Mouse (Mus musculus) heart, postnatal 10 days (tissue): ENCODE measurements around the gene Klk1. TPM values are rescaled to one million over a fixed set of nuclear protein-coding genes. Genes with fewer than 3 reads are reported as not detected.
"Not testable (repeated sequence)": the region's sequence is repeated elsewhere in the genome, so short reads cannot be mapped to it uniquely, and the experiment has no call there.

ENCODE experiments used
- DNase-seq, 2 experiments: peaks; one replicate each; pipeline ENCODE4 v3.0.0; 2021
- intact Hi-C: fragments of 180-260 bp; cut with DNase I; formaldehyde crosslinking; loops from one replicate; pipeline ENCODE4 v1.15.1; 2025
- total RNA-seq, 2 experiments: library from RNA; stranded (reverse); gene quantifications; 2 replicates each; pipeline ENCODE4 v1.2.3; 2021

The Klk1 gene
- not detected for total RNA-seq

GRCm38 (mm10) chr7:44225076-44225475 lies at the start of gene Klk1:
TSS of gene Klk1 (plus strand) at chr7:44225360.
- no peak for DNase-seq
- intact Hi-C loops = no loop called here

DNA sequence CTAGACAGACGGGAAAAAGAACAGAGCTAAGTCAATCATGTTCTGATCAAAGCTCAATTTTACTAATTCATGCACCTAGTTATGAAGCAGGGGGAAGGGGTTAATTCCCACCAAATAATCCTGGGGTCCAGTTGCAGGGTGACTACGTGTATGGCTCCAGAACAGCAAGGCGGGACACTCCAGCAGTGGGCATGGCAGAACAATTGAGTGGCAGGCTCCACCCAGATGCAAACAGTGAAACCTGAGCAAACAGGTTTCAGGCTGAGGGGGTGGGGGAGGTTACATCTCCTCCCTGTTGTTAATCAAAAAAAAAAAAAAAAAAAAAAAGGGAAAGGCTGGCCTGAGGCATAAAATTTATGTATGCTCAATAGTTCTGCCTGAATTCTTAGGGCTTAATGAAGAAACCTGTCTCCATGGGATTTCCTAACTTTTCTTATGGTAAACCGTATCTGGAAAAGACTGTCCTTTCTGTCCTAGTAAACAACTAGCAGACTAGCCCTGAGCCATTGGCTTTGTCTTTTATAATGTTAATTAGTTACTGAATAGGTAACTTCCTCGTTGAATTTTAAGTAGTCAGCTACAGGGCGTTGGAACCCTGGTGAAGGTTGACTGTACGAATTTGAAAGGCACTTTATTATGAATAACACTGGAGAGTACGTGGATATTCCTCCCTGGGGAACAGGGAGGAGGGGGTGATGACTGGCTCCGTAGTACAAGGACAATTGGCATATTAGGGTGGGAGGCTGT lies 45.7 kb upstream of the Klk1 start:
- intact Hi-C loops = no loop called here
- DNase-seq = no peak

DNA sequence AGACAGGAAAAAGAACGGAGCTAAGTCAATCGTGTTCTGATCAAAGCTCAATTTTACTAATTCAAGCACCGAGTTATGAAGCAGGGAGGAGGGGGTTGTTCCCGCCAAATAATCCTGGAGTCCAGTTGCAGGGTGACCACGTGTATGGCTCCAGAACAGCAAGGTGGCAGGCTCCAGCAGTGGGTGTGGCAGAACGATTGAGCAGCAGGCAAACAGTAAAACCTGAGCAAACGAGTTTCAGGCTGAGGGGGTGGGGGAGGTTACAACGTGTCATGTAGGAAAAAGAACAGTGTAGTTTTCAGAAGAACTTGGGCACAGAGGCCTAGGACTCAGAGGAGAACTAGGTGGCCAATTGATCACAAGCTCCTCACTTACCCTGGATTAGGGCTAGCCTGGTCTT lies 38.6 kb upstream of the Klk1 start:
- DNase-seq, intact Hi-C loops: not testable (repeated sequence)

GRCm38 (mm10) chr7:44187936-44188335 lies 37.2 kb upstream of the Klk1 start, which contains the start of gene Klk1b24:
TSS of gene Klk1b24 (plus strand) at chr7:44188236.
- DNase-seq, intact Hi-C loops: not testable (repeated sequence)

DNA sequence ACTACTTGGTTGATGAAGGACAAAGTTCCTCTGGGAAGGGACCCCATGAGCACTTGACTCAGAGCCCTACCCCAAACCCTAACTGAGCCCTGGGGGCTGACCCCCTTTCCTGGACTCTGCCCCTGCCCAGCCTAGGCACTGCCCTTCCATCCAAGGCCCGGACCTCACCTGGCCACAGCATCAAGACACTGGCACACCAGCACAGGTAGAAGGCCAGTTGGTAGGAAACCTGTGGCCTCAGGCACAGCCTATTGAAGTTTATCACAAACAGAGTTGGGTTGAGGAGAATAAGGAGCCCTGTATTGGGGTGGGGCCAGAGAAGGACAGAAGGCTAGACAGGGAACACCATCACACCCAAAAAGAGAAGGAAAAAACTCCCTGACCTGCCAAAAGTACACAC lies 31.7 kb upstream of the Klk1 start:
- intact Hi-C loops, DNase-seq: not testable (repeated sequence)

DNA sequence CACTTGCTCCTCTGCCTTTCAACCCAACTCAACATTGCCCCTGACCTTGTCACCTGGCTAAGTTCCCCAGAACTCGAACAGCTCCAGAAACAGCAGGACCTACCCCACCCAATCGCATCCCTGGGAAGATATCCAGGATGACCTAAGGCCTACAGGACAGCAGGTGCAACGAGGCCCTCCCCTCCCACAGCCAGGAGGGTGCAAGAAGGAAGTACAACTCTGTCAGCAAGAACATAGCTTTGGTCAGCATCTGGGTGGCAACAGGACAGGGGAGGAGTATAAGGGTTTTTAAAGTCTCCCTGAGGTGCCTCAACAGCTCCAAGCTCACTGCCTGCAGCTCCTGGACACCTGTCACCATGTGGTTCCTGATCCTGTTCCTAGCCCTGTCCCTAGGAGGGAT lies 27.3 kb upstream of the Klk1 start, which contains the start of gene Klk1b3:
Gene Klk1b3, plus strand, starts transcription at position 301 of the 400 bp plus-strand sequence.
- intact Hi-C loops = no loop called here
- no peak for DNase-seq

DNA sequence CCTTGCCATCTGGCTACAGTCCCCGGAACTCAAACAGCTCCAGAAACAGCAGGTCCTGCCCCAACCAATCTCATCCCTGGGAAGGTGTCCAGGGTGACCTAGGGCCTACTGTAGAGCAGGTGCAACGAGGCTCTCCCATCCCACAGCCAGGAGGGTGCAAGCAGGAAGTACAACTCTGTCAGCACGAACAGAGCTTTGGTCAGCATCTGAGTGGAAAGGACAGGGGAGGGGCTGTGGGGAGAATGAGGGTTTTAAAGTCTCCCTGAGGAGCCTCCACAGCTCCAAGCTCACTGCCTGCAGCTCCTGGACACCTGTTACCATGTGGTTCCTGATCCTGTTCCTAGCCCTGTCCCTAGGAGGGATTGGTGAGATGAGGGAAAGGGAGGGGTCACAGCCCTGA lies 18.0 kb upstream of the Klk1 start, which contains the start of gene Klk1b4:
Gene Klk1b4, plus strand, starts transcription at position 301 of the 400 bp plus-strand sequence.
- intact Hi-C loops, DNase-seq: not testable (repeated sequence)

- intact Hi-C loops = no loop called here
- no peak for DNase-seq
Measured at GRCm38 (mm10) chr7:44208307-44208706, 16.9 kb upstream of the Klk1 start.

DNA sequence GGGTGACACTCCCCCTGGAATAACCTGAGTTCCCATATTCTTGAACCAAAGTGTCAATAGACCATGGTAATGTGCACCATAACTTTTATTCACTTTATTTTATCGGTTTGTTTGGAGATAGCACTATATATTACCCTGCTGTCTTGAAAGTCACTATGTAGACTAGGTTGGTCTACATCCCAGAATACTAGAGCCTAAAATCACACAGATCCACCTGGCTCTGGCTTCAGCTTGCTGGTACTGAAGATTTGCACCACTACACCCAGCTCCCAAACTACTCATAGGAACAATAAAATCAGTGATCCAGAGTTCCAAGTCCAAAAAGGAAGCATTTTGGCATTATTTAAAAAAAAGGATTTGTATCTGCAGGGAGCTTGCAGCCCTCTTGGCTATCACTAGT lies 9.5 kb upstream of the Klk1 start, which contains the start of gene Klk1b5:
Gene Klk1b5, plus strand, starts transcription at position 301 of the 400 bp plus-strand sequence.
- DNase-seq = no peak
- intact Hi-C loops = no loop called here

- intact Hi-C loops, DNase-seq: not testable (repeated sequence)
Measured at GRCm38 (mm10) chr7:44221601-44222000, 3.6 kb upstream of the Klk1 start.

GRCm38 (mm10) chr7:44222335-44222734 lies 2.8 kb upstream of the Klk1 start:
- DNase-seq = not testable (repeated sequence)

DNA sequence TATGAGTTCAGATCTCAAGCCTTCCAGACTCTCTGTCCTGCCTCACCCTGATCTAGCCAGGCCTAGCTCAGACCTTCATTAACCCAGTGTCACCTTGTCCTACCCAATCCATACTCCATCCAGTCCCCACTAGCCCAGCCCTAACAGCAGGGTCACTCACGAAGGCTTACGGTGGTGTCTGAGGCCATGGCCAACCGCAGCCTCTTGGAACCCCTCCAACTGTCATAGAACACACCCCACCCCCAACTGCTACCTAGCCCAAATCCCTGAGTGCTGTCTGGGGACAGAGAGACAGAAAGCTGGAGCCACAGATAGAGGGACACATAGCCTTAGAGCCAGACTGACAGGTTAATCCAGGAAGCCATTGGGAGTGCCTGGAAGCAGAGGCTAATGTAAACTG lies 10.7 kb downstream of the Klk1 start, which contains the start of gene Gm36864:
Gene Gm36864, plus strand, starts transcription at position 269 of the 400 bp plus-strand sequence.
- DNase-seq = no peak
- intact Hi-C loops = no loop called here

More at GRCm38 (mm10) chr7:44222335-44222734, 2.8 kb upstream of the Klk1 start:
- intact Hi-C loops = not testable (repeated sequence)

GRCm38 (mm10) chr7:44239913-44240312 lies 14.8 kb downstream of the Klk1 start:
- no peak for DNase-seq

DNA sequence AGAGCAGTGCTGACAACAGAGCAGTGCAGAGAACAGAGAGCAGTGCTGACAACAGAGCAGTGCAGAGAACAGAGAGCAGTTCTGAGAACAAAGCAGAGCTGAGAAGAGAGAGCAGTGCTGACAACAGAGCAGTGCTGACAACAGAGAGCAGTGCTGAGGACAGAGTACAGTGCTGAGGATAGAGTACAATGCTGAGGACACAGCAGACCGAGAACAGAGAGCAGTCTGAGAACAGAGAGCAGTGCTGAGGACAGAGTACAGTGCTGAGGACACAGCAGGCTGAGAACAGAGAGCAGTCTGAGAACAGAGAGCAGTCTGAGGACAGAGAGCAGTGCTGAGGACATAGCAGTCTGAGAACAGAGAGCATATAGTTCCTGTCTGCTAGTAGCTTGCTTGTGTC lies 15.6 kb downstream of the Klk1 start:
- DNase-seq = no peak
- intact Hi-C loops = loop anchor here (10.0 kb wide), 2 partner anchors 566 to 796 kb away; partner anchors contain the start of genes Cldnd2, Ctu1, Etfb and Gm45233

More at GRCm38 (mm10) chr7:44239913-44240312, 14.8 kb downstream of the Klk1 start:
- intact Hi-C loops = loop anchor here (10.0 kb wide), 2 partner anchors 565 to 795 kb away; partner anchors contain the start of genes Cldnd2, Ctu1, Etfb and Gm45233

- DNase-seq = no peak
- intact Hi-C loops = loop anchor here (10.0 kb wide), 2 partner anchors 566 to 796 kb away; partner anchors contain the start of genes Cldnd2, Ctu1, Etfb and Gm45233
Measured at GRCm38 (mm10) chr7:44241163-44241562, 16.0 kb downstream of the Klk1 start.

- intact Hi-C loops = loop anchor here (10.0 kb wide), 2 partner anchors 569 to 799 kb away; partner anchors contain the start of genes Cldnd2, Ctu1, Etfb and Gm45233
- no peak for DNase-seq
Measured at GRCm38 (mm10) chr7:44244080-44244479, 18.9 kb downstream of the Klk1 start.

DNA sequence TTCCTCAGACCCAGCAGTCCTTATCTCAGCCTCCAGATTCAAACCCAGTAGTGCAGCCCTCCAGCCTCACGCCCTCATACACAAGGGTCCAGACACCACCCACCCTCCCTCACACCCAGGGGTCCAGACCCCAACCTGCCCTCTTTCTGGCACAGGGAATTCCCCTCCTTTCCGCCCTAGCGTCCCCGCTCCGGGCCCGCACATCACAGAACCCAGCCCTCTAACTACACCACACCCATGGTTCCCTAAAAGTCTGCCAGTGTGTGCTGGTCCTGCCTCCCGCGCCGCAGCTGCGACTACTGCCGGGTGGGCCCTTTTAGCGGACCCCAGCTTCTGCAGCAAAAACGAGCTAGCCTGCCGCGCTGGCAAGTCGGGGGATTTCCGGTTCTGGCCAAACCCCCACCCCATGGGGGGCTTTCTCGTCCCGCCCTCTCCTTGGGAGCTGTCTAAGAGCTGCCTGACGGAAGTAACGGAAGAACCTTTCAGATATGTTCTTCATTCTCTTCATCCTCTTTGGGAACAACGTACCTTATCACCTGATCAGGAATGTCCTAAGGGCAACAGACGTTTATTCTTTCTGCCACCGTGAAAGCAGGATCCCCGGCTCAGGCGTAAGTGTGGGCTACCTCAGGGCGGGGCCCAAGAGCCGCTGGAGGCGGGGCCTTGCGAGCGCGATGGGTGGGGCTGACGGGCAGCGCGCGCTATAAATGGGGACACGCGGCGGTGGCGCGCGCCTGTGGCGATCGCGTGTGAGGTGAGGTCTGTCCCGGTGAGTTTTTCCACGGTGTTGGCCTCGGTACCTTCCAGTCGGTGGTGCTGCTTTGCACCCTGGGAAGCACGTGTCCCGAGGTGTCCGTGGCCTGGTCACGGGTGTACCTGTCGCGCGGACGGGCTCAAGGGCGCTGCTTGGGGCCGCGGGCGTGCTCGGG lies 21.2 kb downstream of the Klk1 start, which contains the start of the genes 1700028J19Rik and 2410002F23Rik:
Gene 1700028J19Rik, minus strand, starts transcription at position 641 of the 929 bp plus-strand sequence.
Gene 2410002F23Rik, plus strand, starts transcription at position 668 of the 929 bp plus-strand sequence.
- intact Hi-C loops = loop anchor here (5.0 to 10.0 kb wide), 3 partner anchors 301 to 802 kb away; partner anchors contain the start of genes Cldnd2, Ctu1, Etfb and Gm45233
- DNase-seq = peak; percentile 94 to 95

DNA sequence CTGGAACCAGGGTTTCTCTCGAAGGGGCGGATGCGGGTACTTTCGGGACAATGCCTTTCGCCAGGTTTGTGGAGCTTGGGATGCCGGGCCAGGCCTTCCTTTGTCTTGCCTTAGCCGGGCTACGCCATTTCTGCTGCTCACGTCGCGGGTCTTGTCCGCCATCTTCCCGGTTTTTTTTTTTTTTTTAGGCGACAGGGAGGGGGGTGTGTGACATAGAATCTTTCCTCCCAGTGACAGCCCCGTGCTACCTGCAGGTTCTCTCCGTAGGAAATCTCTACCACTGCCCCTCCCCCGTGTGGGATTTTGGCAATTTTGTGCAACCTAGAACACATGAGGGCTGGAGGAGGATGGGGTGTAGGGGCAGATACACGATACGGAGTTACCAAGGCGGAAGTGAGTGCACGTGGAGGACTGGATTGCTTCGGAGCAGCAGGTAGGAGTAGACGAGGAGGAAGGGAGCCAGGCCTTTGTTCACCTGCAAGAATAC lies 21.9 kb downstream of the Klk1 start:
- DNase-seq = no peak
- intact Hi-C loops = loop anchor here (5.0 to 10.0 kb wide), 3 partner anchors 300 to 802 kb away; partner anchors contain the start of genes Cldnd2, Ctu1, Etfb and Gm45233

- DNase-seq = no peak
- intact Hi-C loops = loop anchor here (2.0 to 10.0 kb wide), 4 partner anchors 59 to 803 kb away; partner anchors contain the start of genes Cldnd2, Clec11a, Ctu1 and Etfb
Measured at GRCm38 (mm10) chr7:44247971-44248370, 22.8 kb downstream of the Klk1 start.
